Mouse (Mus musculus) thymus, postnatal 25 days (tissue): ENCODE measurements around the gene Patj.
A peak's percentile ranks its signal among the peaks of the same experiment; 100 is the strongest.

Source experiments
- DNase-seq: peaks from one replicate; pipeline ENCODE4 v3.0.0; 2022

The Patj gene

GRCm38 (mm10) chr4:98449564-98450263, 54.1 kb downstream of the Patj start:
- no peak for DNase-seq

GRCm38 (mm10) chr4:98450308-98450707, 54.7 kb downstream of the Patj start:
- no peak for DNase-seq

GRCm38 (mm10) chr4:98450829-98451228, 55.2 kb downstream of the Patj start:
- DNase-seq, result no peak

DNA sequence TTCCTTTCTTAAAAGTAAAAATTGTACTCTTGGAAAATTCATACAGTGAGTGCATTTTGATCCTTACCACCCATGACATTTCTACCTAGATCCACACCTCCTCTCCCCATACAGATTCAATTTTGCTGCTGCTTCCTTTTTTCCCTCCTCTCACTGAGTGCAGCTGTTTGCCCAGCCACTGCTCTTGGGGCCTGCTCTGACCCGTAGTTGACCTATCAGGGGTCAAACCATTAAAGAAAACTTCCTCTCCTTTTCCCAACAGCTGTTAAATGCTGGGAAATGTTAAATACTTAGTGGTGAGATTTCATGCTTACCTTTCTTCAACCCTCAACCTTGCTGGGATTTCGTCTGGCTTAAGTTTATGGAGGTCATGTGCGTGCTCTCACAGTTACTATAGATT, 55.7 kb downstream of the Patj start:
- no peak for DNase-seq

DNA sequence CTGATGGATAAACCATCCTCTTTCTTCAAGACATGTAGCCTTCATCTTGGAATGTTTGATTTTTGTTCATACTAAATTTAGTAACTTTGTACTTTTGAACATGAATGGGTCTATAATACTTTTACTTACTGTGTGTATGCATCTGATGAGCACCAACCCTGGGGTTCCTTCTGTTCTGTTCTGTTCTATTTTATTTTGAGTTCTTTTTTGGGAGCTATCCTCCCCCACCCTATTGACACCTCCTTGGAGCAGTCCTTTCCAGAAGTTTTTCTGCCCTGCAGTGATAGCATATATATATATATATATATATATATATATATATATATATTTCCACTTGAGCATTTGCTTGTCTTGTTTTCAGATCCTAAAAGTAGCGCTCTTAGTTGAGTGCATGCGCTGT, 57.1 kb downstream of the Patj start:
- DNase-seq, result no peak

GRCm38 (mm10) chr4:98453231-98453630, 57.6 kb downstream of the Patj start:
- DNase-seq, result no peak

DNA sequence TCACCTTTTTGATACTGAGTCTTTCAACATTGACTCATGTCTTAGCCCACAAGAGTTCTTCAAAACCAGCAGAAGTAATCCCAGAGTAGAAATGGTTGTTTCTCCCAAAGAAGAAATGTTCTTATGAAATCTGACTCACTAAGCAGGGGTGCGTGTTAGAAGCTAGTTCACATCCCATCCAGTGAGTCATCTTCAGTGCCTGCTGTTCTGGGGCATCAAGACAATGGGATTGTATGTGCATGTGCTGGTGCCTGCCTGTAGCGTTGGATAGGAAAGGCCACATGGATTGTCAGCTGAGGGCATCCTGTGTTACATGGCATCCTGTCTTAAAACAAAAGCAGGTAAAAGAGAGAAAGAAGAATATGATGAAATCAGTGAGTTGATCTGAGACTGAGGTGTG, 59.8 kb downstream of the Patj start:
- no peak for DNase-seq

GRCm38 (mm10) chr4:98455910-98456309, 60.3 kb downstream of the Patj start:
- no peak for DNase-seq

DNA sequence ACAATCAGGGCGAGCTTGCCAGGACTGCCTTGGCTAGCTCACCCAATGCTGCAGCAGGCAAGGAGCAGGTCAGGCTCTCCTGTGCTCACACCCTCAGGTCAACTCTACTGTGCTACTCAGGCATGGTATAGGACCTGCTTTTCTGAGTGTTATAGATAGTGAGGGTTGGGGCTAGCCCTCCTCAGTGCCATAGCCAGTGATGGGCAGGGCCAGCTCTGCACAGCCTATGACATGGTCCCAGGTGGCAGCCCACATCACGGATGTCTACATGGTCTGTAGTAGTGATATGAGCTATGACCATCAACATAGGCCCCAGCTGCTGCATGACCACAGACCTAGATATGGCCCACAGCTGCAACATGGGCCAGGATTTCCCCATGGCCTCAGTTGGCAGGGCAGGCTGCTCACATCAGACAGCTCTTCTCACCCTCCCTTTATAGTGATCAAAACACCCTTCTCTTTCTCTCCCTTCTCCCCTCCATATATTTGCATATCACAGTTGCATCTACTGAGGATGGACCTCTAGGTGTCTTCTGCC, 66.3 kb downstream of the Patj start:
- DNase-seq, result no peak

GRCm38 (mm10) chr4:98465476-98465875, 69.9 kb downstream of the Patj start:
- DNase-seq, result no peak

- no peak for DNase-seq
Measured at GRCm38 (mm10) chr4:98465886-98466285, 70.3 kb downstream of the Patj start.

DNA sequence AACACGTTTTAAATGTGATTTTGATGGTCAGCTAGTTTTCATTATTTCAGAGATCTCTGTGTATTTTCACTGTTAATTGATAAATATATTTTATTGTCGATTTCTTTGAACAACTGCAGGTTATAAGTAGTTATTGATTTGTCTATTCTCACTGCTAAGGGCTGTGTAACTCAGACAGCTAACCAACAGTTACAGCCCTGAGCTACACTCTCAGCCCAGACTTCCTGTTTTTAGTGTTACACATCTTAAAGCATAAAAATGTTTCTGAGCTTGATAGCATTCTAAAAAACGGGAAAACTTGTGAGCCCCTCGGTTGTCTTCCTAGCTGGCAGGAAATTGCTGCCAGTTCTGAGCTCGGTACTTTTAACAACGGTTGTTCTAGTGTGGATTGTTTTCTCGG, 75.8 kb downstream of the Patj start:
- no peak for DNase-seq

DNA sequence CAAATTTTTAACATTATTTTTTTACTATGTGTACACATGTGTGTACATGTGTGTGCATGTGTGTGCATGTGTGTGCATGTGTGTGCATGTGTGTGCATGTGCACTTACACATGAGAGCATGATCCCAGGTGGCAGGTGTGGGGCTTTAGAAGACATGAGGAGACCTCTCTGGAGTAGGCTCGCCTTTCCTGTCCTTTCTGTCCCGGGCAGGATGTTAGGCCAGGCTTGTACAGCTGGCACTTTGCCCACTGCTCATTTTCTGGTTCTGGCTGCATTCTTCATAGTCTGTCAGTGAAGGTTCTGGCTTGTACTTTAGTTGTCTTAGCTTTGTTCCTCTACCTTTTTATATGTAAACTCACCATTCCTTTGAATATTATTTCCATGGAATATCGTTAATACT, 77.9 kb downstream of the Patj start:
- no peak for DNase-seq

DNA sequence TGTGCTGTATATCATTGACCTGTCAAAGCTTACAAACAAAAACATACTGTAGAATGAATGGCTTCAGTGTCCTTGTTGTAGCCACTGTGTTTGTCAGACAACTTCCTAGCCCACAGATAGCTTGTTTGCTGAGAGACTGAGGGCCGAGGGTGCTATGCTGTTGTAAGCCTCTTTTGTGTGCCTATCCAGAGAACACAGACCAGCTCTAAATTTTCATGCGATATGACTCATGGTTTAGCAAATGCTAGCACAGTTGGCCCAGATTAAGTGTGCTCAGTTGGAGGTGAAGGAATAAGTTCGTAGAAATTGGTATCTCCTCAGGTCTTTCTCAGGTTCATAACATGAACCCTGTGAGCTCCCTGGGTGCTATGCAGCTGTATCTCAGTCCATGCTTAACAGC, 82.4 kb downstream of the Patj start:
- DNase-seq, result no peak

DNA sequence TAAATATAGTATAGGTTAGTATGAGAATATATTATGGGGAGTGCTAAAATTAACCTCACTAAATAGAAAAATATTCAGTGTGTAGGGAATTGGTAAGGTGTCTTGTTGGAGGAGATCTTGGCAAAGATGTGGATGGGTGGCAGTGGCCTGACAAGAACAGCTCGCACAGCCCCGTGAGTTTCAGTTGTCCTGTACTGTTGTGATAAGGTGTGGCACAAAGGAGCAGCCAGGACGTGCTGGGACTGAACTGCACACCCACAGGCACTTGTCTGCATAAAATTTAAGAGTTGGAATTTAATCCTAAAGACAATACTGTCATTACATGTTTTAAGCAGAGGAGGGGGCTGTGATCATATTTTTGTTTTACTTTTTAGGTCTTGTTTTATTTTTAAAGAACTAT, 90.9 kb downstream of the Patj start:
- no peak for DNase-seq

GRCm38 (mm10) chr4:98486901-98487300, 91.3 kb downstream of the Patj start:
- no peak for DNase-seq

GRCm38 (mm10) chr4:98489386-98489785, 93.8 kb downstream of the Patj start:
- DNase-seq, result no peak

DNA sequence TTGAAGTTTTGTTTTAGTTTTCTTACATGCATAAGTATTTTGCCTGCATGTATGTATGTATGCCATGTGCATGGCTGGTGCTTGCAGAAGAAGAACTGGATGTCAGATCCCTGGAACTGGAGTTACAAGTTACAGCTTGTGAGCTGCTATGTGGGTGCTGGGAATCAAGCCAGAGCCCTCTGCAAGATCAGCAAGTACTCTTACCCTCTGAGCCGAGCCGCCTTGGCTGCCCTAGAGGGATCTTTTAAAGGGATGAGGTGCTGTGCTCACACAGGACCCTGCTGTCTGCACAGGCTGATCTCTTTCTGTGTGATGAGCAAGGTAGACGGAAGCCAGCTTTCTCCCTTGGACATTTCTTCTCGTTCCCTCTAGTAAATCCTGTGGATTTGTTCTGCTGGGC, 102.8 kb downstream of the Patj start:
- DNase-seq, result no peak

DNA sequence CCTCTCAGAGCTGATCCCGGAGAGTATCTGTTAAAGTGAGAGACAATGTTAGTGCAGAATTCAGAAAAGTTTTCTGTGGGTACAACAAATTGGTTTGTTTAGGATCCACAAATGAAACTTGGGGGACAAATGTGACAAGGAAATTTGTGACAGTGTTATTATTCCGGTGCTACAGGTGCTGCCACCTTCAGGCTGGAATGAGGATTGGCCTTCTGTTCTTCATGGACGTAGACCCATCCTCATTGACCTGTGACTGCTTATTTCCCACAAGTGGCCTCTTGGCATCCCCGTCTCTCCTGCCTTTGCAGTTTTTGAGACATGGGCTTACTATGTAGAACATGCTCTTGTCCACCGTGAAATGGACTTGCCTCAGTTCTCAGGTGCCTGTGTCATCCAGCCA, 104.6 kb downstream of the Patj start:
- DNase-seq, result peak; percentile 32

GRCm38 (mm10) chr4:98500875-98501274, 105.3 kb downstream of the Patj start:
- no peak for DNase-seq

DNA sequence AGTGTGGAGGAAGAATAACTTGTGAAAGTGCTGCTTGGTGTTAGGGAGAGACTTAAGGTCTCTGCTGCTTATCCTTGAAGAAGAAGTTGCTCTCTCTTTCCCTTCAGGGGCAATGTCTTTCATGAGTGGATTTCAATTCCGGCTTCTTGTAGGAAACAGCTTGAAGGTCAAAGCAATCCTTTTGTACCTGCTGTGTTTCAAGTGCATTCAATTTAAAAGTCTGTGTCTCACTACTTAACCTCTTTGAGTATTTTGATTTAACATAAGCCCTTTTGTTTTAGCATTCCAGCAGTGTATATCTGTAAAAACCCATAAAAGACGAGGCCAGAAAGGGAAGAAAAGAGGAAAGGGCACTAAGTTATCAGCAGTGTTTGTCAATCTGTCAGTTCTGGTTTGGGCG, 109.2 kb downstream of the Patj start:
- DNase-seq, result no peak

GRCm38 (mm10) chr4:98508471-98509271, 113.1 kb downstream of the Patj start:
- DNase-seq, result no peak

GRCm38 (mm10) chr4:98509939-98510338, 114.4 kb downstream of the Patj start:
- no peak for DNase-seq

- DNase-seq, result no peak
Measured at GRCm38 (mm10) chr4:98511296-98511695, 115.7 kb downstream of the Patj start.
